Mouse (Mus musculus): ENCODE data around the gene Smim24.

Gene Smim24

DNA sequence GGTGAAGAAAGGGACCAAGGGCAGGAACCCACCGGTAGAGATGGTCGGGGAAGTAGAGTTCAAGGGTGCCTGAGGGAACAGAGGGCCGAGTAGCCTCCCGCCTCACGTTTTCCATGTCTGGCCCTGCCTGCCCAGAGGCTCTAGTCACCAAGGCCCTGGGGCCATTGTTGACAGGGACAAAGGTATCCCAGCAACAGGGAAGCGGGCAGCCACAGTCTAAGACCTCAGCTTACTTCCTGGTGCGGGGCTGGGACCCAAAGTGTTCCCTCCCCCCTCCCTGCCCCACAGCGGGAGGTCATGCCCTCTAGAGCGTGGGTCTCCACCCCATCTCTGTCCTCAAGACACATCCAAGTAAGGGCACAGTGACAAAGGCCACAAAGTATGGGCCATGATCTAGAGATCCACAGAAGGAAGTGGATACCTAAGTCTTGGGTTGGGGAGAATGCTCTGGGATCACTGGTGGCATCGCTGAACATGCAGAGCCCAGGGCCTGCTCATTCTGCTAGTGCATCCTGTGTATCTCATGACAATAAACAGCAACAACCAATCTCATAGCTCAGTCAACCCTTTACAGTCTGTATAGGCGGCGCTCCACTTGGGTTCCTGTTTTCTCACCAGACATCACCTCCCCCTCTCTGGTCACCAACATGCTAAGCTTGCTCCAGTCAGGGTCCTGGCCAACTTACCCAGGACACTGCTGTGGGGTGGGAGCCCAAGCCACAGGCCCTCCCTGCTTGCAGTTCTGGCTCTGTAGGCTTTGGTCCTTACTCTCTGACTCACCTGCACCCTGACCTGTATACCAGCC, 27.0 kb upstream of the Smim24 start, which contains the start of gene 4930404N11Rik:
Gene 4930404N11Rik (minus strand): TSS at position 145 of the 805 bp plus-strand sequence.
- no peak for DNase-seq

DNA sequence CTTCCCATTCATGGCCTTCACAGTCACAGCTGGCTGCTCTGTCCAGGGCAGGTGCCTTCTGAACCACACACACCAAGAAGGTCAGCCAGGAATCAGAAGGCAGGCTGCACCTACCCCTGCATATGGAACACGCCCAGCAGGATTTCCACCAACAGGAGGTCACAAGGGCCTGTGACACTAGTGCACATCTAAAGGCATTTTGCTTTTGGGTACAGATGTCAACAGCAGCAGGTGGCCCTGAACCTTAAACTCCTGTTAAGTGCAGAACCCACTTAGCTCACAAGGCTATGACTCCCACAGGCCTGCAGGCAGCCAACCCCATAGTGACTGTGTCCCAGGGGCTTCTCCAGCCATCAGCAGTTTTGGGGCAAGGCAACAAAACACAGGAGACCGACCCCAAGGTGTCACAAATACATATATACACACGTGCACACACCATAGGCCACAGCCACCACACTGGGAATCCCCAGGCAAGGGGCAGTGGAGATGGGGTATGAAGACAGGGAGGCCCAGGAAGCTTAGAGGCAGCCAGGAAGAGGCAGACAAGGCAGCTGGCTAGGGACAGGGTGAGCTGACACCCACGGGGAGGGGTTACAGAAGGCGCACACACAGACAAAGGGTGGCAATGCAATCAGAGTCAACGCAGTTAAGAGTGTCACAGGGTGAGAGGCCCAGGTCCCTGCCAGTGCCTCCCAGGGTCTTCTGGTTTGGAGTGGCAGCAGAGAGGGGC, 26.2 kb upstream of the Smim24 start:
- no peak for DNase-seq

DNA sequence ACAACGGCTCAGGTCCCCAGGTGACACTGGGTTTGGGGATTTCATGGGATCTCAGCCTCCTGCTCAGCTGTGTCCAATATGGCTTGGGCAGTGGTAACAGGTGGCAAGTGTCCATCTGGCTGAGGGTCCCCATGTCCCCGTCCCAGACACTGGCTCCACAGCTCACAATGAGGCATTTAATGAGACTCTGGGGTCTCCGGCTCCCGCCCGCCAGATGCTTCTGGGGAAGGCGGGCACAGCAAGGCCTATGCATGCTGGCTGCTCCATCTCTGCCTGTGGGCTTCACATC, 25.7 kb upstream of the Smim24 start:
- DNase-seq, result no peak

DNA sequence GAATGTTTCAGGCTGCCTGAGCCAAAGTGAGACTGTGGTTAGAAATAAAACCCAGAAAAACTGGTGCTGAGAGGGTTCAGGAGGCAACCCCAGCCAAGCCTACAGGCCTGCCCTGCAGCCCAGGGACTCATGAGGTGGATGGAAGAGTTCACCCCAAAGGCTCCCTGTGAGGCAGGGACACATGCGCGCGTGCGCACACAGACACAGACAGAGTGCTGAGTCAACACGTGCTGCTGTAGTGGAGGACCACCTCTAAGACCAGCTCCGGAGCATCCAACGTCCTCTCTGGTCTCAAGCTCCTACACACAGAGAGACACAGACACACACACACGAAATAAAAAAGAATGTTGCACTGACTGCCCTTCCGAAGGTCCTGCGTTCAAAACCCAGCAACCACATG, 17.5 kb upstream of the Smim24 start:
- DNase-seq, result no peak

DNA sequence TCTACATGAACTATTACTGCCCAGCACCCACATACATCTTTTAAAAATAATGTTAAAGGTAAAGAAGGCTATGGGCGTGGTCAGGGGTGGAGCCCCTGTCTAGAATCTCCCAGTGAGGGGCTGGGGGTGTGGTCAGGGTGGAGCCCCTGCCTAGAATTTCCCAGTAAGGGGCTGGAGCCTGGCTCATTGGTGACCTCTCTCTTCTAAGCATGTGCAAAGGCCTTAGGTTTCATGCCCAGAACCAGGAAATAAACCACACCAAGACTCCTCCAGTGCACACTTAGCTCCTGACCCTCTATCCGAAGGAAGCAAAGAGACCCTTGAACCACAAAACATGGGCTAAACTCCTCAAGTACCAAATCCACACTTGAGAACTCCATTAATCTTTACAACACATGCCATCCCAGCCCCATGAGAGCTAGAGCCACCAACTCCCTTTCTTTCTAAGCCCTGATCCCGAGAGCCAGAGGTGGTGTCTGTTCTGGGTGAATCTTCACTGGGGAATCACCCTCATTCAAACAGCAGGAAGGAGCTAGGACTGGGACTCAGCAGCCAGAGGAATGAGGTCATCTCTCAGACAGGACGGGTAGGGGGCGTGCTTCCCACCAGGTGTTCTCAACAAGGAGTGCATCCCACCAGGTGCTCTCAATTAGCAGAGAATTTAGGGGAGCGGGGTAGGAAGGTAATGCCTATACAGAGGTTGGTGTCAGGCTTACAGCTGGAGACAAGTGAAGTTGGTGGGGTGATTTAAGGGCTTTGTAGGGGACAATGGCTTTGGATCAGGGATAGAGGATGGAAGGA, 16.1 kb upstream of the Smim24 start:
- no peak for DNase-seq

DNA sequence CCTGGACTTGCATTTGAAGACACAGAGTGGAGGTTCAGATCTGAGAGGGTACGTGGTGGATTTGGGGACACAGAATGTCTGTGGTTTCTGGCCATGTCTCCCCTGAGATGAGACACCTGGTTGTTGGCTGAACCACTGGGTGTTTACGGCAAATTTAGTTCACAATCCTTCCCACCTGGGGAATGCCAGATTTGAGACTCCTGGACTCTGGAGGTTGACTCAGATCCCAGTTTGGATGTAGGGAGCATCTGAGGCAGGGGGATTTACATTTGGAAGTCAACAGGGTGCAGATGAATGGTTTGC, 15.5 kb upstream of the Smim24 start:
- no peak for DNase-seq

DNA sequence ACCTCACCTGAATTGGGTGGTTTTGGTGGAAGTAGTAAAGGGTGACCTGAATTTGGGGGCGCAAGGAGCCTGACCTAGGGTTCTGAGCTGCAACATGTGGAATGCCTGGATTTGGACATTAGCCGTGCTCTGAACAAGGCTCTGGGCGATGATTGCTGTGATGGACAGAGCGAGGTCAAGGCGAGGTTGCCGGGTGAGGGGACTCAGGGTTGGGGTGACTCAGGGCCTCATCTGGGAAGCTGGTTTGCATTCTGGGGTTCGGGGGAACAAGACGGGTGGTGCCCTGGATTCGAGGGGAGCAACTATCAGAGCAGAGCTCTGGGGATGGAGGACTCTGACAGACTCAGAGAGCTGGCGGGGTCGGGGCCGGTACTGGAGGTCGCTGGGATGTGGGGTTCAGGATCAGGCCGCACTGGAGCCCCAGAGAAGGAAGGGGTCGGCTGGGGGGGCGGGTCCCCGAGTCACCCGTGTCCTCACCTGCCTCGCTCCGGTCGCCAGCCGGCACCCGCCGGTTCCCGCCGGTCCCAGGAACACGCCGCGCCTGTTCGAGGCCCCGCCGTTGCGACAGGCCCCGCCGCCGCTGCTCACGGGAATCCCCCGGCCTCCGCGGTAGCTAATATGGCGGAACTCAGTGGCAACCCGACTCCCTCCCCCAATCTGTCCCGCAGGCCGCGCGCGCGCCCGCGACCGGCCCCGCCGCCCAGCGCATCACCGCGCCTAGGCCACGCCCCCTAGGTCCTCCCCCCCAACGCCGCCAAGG, 14.9 kb upstream of the Smim24 start, which contains the start of gene Fzr1:
Gene Fzr1 (minus strand): TSS at position 724 of the 760 bp plus-strand sequence.
- no peak for DNase-seq

DNA sequence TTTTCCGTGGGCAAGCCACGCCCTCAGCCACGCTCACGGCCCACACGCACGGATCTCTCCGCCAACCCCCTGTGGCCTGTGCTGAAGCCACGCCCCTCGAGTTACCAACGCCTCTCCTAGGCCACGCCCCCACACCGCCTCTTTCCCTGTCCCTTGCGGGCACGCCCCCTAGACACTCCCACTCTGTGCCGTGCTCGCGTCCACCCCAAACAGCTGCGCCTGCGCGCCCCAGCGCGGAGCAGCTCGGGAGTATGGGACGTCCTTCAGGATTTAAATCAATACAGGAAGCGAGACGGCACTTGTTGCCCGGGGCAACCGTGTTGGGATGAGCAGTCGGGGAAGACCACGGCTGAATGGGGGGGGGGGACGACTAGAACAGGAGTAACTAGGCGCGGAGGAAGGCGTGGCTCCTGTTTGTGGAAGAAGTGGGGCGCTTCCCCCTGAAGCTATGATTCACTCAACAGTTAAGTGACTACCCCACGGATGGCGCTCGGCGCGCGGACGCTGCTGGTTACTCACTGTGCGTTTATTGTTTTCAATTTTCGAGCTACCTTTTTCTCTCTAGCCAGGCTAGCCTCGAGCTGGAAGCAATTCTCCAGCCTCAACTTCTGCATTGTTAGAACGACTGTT, 14.2 kb upstream of the Smim24 start:
- DNase-seq, result peak; percentile 100

DNA sequence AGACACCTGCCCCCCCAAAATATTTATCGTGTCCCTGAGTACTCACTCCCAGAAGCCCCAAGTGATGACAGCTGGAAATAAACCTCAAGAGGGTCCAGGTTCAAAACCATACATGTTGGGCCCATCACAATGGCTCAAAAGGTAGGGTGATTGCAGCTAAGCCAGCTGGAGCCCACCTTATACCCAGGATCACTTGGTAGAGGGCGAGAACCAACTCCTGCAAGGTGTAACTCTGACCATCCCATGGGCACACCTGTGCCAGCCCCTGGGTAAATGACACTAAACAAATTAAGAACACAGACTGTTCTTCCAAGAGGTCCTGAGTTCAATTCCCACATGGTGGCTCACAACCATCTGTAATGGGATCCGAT, 13.7 kb upstream of the Smim24 start:
- DNase-seq, result no peak

DNA sequence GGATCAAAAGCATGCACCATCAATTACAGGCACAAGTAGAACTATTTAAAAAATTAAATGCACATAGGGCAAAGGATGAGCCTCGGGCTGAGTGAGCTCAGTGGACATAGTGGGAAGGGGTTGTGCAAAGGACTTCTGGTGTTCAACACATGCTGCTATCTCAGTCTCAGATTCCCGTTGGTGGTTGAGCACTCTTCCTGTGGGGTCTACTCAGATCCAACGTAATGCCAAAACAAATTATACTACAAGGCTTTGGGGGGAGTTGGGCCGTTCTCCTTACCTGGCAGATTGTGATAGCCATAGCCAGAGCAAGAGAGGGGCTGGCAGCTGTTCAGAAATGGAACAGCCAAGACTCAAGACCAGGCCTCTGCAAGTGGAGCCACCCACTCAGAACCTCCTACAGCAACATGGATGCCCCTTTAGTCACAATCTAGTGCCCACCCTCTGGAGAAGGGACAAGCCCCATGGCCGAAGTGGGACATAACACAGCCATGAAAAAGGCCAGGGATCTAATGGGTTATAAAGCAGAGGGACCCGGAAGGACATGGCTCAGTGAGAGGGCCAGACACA, 13.0 kb upstream of the Smim24 start:
- DNase-seq, result no peak

DNA sequence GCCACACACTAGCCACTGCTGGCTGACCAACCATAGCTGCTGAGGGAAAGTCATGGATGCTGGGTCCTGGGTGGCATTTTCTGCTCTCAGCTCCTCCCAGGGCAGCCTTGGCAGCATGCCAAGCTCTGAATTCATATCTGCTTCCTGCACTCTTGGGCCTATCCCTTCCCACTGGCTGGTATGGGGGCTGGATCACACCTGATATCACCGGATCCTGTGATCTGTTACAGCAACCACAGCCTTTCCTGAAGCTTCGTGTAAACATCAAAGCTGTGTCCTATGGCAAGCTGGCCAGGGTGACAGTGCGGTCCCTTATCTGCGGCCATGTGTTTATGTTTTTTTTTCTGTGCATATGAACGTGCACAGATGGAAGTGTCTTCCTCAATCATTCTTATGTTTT, 10.8 kb upstream of the Smim24 start:
- DNase-seq, result no peak

DNA sequence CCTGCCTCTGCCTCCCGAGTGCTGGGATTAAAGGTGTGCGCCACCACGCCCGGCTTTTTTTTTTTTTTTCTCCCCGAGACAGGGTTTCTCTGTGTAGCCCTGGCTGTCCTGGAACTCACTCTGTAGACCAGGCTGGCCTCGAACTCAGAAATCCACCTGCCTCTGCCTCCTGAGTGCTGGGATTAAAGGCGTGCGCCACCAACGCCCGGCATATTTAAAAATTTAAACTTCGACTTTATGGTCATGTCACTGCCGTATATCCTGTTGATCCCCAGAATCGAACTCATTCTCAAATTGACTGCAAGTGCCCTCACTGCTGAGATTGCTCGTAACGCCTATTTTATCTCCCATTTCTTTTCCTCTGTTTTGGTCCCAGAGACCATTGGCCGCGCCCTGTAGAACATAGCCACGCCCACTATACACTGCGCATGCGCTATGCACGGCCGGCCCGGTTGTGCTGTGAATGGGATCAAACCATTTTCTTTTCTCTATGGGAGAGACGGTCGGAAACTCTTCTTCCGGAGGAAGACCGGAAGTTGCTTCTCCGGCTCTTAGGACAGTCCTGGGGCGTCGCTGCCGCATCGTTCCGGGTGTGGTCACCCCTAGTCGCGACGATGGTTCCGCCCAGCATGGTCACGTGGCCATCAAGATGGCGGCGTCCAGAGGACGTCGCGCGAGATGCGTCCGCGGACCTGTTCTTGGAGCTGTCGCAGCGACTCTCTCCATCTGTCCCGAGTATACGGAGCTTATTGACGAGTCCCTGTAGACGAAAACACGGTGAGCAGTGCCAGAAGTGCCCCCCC, 8.8 kb upstream of the Smim24 start, which contains the start of the genes Dohh and Gm48551:
Gene Dohh (plus strand): TSS at position 627 of the 803 bp plus-strand sequence.
Gene Gm48551 (plus strand): TSS at position 665 of the 803 bp plus-strand sequence.
- DNase-seq, result peak; percentile 97

DNA sequence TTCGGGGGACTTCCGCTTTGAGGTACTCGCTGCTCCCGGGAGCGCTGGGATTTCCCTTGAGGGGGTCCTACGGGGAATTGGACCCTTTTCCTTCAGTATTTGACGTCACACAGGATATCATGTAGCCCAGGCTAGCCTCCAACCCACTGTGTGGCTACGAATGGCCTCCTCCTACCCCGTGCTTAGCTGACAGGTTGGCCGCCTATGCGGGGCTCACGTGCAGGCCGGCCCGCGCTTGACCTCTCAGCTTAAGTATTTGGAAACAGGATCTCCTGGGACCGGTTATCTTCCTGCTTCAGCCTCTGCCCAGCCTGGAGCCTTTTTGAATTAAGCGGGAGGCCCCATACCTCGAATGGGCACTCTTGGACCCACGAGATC, 8.3 kb upstream of the Smim24 start:
- no peak for DNase-seq

DNA sequence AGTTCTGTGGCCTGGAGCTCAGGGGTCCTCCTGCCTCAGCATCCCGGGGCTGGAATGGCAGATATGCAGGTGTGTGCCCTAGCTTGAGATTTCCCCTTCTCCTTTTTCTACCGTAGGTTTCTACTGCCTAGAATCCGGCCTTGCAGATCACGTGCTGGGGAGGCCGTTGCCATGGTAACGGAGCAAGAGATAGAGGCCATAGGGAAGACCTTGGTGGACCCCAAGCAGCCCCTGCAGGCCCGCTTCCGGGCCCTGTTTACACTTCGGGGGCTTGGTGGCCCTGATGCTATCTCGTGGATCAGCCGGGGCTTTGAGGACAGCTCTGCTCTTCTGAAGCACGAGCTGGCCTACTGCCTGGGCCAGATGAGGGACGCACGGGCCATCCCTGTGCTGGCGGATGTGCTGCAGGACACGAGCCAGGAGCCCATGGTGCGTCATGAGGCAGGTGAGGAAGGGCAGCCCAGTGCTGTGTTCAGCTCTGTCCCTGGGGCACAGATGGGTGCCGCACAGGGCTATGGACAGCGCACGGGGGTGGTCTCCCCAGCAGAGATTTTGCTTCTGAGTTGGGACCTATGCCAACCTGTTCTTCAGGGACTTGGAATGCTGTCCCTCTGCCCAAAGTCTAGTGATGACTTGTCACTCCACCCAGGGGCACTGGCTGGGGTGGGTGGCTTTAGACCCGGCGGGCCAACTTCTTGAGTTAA, 7.1 kb upstream of the Smim24 start:
- no peak for DNase-seq

DNA sequence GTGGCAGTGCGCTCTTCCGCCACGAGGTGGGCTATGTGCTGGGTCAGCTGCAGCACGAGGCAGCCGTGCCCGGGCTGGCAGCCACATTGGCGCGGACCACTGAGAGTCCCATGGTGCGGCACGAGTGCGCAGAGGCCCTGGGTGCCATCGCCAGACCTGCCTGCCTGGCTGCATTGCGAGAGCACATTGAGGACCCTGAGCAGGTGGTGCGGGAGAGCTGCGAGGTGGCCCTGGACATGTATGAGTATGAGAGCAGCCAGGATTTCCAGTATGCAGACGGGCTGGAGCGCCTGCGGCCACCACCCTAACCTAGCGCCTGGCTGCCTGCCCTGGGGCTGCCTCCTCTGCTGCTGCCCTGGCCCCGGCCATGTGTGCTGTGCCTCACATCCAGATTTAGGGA, 5.1 kb upstream of the Smim24 start:
- no peak for DNase-seq

DNA sequence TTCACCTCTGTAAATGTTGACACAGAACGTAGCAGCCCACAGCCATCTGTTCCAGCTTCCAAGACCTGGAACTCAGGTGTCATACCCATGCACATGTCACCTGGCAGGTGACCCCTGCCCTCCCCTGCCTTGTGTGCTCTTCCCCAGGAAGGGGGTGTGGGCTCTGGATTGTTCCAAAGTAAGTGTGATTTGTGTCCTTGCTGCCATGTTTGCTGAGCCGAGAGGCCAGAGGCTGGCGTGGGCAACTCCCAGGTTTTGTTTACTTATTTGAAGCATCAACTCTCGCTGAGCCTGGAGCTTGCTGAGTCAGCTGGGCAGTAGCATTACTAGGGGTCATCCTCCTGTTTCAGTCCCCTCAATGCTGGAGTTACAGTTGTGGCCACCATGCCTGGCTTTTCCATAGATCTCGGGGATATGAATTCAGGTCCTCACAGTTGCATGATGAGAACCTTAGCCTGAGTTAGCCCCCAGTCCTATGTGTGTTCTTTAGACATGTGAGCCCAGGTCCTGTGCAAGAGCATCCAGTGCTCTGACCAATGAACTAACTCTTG, 4.3 kb upstream of the Smim24 start, which contains the start of gene Gm48552:
Gene Gm48552 (plus strand): TSS at position 501 of the 551 bp plus-strand sequence.
- DNase-seq, result no peak

DNA sequence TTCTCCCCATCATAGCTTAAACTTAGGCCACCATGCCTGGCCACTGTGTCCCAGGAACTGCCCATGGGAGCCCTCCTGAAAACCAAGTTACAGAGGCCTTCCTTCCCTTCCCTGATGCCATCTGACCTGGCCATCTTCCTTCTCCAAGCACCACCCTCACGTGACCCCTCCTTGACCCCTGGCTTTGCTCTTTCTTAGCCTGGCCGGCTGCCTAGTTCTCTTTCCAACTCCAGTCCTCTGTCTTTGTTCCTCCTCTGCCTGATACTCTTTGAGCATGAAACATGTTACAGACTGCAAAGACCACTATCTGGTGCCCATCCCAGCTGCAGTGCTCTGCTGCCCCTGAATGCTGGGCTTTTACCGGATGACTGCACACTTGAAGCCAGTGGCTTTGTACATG, 3.5 kb upstream of the Smim24 start:
- no peak for DNase-seq

DNA sequence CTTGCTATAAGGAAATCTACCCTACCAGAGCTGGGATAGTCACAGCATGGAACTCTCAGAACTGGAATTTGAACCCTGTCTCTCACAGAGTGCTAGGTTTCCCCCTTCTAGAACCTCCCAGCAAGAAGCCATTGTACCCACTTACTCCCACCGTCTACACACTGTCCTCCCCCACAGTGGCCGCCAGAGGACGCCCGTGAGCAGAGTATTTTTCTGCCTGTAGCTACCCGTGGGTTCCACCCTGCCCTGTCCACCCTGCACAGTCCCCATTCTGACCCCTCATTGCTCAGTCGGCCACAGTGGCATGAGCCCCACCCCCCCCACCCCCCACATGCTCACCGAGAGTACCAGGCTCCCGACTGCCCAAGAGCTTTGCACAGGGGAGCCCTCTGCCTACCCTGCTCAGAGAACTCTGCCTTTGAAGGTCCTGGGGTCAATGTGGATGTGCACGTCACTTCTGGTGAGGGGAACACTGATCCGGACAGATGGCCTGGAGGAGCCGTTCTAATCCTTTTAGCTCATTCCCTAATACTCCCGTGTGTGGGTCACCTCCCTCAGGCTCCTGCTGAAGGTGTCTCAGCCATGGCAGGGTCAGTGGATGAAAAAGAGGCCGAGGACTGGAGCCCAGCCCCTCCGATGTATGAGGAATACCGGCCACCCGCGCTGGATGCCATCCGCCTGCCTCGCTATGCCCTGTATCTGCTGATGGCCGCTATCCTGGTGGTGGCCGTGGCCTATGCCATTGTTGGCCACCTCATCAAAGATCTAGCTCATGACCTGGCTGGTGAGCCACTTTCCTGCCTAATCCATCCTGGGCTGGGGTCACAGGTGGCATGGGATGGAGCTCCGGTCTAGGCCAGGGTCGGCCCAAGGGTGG, 2.8 kb upstream of the Smim24 start:
- DNase-seq, result peak; percentile 63

DNA sequence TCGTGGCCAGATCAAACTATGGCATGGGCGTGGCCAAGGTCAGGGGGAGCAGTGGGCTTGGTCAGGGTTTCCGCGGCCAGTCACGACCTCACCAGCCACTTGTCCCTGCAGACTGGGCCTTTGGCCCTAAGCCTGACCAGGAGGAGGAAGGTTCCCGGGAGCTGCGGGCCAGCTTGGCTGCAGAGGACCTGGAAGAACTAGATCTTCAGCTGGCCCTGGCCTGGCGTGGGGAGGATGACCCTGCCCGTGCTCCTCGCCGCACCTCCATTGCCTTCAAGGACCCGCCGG, 2.2 kb upstream of the Smim24 start:
- DNase-seq, result no peak

Measured in right cerebral cortex, postnatal 25 days (tissue).